Mouse (Mus musculus) limb, embryonic 14.5 days (tissue): ENCODE data around the gene Siglece. TPM values are rescaled to one million over a fixed set of nuclear protein-coding genes. Genes with fewer than 3 reads are reported as not detected.

ENCODE experiments used
- ATAC-seq: fragments of 200-750 bp; cut with Nextera tagmentation; 2 replicates; pipeline ENCODE4 v1.8.0; 2017; ENCODE audit warnings: low read depth, moderate number of reproducible peaks, moderate TSS enrichment; ENCODE audit not compliant: low FRiP score
- DNase-seq: peaks from one replicate; pipeline ENCODE4 v3.0.0-alpha.2; 2015; ENCODE audit warnings: low spot score
- H3K27ac ChIP-seq: fragments of 300-500 bp; sonication (generic); replicated peaks from 2 replicates; pipeline ENCODE4 v1.5.1; 2014; ENCODE audit warnings: low read depth, mild to moderate bottlenecking, low read length, moderate library complexity, mixed read lengths
- H3K27me3 ChIP-seq: fragments of 300-500 bp; sonication (generic); 2 replicates; pipeline ENCODE4 v1.6.1; 2014; ENCODE audit warnings: low read length, mixed read lengths; ENCODE audit not compliant: control insufficient read depth, insufficient read depth
- H3K36me3 ChIP-seq: fragments of 300-500 bp; sonication (generic); 2 replicates; pipeline ENCODE4 v1.6.1; 2014; ENCODE audit warnings: mild to moderate bottlenecking, low read length, moderate library complexity, mixed read lengths; ENCODE audit not compliant: control insufficient read depth, insufficient read depth
- H3K4me1 ChIP-seq: fragments of 300-500 bp; sonication (generic); 2 replicates; pipeline ENCODE4 v1.6.1; 2014; ENCODE audit warnings: antibody characterized with exemption, low read length, mixed read lengths; ENCODE audit not compliant: control insufficient read depth, insufficient read depth
- H3K4me2 ChIP-seq: fragments of 300-500 bp; sonication (generic); replicated peaks from 2 replicates; pipeline ENCODE4 v1.6.1; 2014; ENCODE audit warnings: low read depth, mild to moderate bottlenecking, low read length, moderate library complexity; ENCODE audit not compliant: severe bottlenecking
- H3K4me3 ChIP-seq: fragments of 300-500 bp; sonication (generic); replicated peaks from 2 replicates; pipeline ENCODE4 v1.5.1; 2014; ENCODE audit warnings: low read length
- H3K9ac ChIP-seq: fragments of 300-500 bp; sonication (generic); 2 replicates; pipeline ENCODE4 v1.6.1; 2014; ENCODE audit warnings: mild to moderate bottlenecking, low read depth, low read length, moderate library complexity; ENCODE audit not compliant: severe bottlenecking
- H3K9me3 ChIP-seq: fragments of 300-500 bp; sonication (generic); 2 replicates; pipeline ENCODE4 v1.6.1; 2016; ENCODE audit warnings: low read length; ENCODE audit not compliant: control insufficient read depth
- POLR2A ChIP-seq: fragments of 200-500 bp; IDR thresholded peaks from 2 replicates; pipeline ENCODE4 v1.8.0; 2012; ENCODE audit warnings: inconsistent platforms, mild to moderate bottlenecking, moderate library complexity, borderline replicate concordance; ENCODE audit not compliant: insufficient read depth, insufficient read length; ENCODE audit errors: extremely low read depth
- WGBS: fragments of 180-500 bp; shearing (Covaris S2); extraction: QIAGEN DNeasy Blood & Tissue Kit; methylation state at CpG from one replicate; pipeline ENCODE4 v1.1.7; 2014; 5-methylcytosine and 5-hydroxymethylcytosine counted together
- polyA plus RNA-seq, 2 experiments: library from polyadenylated mRNA; depleted of rRNA in 1 of 2; stranded (reverse) in 1 of 2; unstranded in 1 of 2; fragments of >200 nt; fragmentation: Nextera tagmentation in 1 of 2; extraction: Ambion mirVana in 1 of 2; gene quantifications; 2 replicates each; pipeline versions ENCODE4 v1.2.1 to v1.2.3; 2012 to 2014

Siglece gene
- polyA plus RNA-seq, 2 experiments, result 0.55 to 0.65 TPM

DNA sequence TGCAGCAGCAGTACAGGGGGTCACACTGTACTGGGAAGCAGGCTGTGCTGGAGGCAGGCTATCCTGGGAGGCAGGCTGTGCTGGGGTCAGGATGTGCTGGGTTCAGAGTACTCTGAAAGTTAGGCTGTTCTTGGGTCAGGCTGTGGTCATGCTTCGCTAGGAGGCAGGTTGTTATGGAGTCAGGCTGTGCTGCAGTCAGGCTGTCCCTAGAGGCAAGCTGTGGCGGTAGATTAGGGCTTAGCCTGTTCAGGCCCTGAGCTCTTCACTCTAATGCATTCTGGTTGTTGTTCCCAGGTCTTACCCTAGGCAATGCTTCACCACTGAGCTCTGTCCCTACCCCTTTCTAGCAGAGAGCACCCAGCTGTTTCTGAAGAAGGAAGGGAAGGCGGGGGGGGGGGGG is 34.9 kb downstream of the Siglece start:
- no peaks in the 10 kb centered on the region for H3K4me1 ChIP-seq
- no peak for TF ChIP-seq POLR2A

DNA sequence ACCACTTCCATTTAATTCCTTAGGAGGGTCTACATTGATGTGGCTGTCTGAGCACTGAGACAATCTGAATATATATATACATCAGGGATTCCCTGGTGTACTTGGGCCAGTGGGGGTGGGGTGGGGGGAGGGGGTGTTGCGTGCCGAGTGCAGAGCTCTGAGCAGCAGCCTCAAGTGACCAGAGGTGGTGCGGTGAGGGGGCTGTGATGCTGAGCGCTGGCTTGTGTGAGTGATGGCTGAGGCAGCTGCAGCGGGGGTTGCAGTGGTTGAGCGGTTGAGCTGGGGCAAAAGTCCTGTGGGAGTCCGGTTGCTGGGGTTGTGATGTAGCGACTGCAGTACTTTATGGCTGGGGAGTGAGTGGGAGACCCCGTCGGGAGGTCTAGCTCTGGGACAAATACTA is 36.1 kb downstream of the Siglece start:
- Histone ChIP-seq H3K27ac (no peak overlapping the region), H3K9me3 (no peaks in the 10 kb centered on the region), H3K4me1 (no peaks in the 10 kb centered on the region), H3K4me3 (no peak overlapping the region), H3K4me2 (no peak overlapping the region), H3K27me3 (no peaks in the 10 kb centered on the region), H3K9ac (no peak overlapping the region), H3K36me3 (no peaks in the 10 kb centered on the region)
- ATAC-seq (no peak), DNase-seq (no peak)
- TF ChIP-seq POLR2A, result no peak
- 15% methylated on average over 10 of the region's 10 CpGs for WGBS

More for the DNA sequence above, 34.9 kb downstream of the Siglece start:
- no peak for DNase-seq
- Histone ChIP-seq H3K27ac (no peak overlapping the region), H3K4me2 (no peak overlapping the region), H3K36me3 (no peaks in the 10 kb centered on the region), H3K9me3 (no peaks in the 10 kb centered on the region), H3K4me3 (no peak overlapping the region), H3K9ac (no peak overlapping the region), H3K27me3 (no peaks in the 10 kb centered on the region)
- no peak for ATAC-seq
- 72% methylated on average over 3 of the region's 3 CpGs for WGBS

DNA sequence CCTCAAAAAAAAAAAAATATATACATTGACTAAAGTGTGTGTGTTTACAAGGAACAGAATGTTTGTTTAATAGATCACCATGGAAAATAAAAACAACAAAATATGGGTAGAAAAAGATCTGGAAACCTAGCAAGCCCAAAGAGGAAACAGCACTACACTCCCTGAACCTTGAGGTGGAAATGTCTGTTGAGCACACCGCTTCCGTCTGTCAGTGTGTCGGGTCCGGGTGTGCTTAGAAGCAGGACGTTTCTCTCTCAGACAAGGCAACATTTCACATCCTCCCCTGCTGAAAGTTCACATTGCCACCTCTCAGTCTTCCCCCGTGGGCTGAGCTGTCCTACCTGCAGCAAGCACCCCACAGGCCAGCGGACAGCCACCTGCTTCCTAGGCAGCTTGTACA is 37.0 kb downstream of the Siglece start:
- Histone ChIP-seq H3K4me2 (no peak overlapping the region), H3K36me3 (no peaks in the 10 kb centered on the region), H3K27me3 (no peaks in the 10 kb centered on the region), H3K4me3 (no peak overlapping the region), H3K4me1 (no peaks in the 10 kb centered on the region), H3K27ac (no peak overlapping the region), H3K9me3 (no peaks in the 10 kb centered on the region), H3K9ac (no peak overlapping the region)
- ATAC-seq (no peak), DNase-seq (no peak)
- TF ChIP-seq POLR2A, result no peak
- 81% methylated on average over 7 of the region's 7 CpGs for WGBS

GRCm38 (mm10) chr7:43613816-43614551 is 46.0 kb downstream of the Siglece start:
- ATAC-seq (no peak), DNase-seq (no peak)
- H3K27ac ChIP-seq, result no peak overlapping the region
- no peaks in the 10 kb centered on the region for H3K9me3 ChIP-seq
- 87% methylated on average over 14 of the region's 14 CpGs for WGBS
- H3K36me3 ChIP-seq, result no peaks in the 10 kb centered on the region
- no peak for TF ChIP-seq POLR2A
- no peaks in the 10 kb centered on the region for H3K4me1 ChIP-seq
- no peak overlapping the region for H3K9ac ChIP-seq
- H3K4me3 ChIP-seq, result no peak overlapping the region
- H3K27me3 ChIP-seq, result no peaks in the 10 kb centered on the region
- no peak overlapping the region for H3K4me2 ChIP-seq

DNA sequence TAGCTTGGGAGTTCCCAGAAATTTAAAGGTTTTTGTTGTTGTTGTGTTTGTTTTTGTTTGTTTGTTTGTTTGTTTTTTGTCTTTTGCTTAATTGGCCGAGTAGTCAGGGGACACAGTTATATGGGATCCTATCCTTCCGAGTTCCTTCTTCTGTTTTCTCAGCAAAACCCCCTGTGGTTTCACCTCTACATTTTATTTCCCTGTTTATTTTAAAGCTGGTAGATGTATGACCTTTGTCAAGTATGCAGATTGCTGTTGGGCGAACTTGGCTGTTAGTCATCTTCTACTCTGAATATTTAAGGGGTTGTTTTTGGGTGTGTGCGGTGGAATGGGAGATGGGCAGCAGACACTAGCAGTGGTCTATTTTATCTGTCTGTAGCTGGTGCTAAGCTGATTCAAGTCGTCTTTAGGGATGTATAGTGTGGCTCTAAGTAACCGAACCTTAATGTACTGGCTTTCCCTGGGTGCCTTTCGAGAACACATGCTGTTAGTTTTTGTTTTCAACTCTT is 51.6 kb downstream of the Siglece start:
- TF ChIP-seq POLR2A, result no peak
- Histone ChIP-seq H3K36me3 (no peaks in the 10 kb centered on the region), H3K9ac (no peak overlapping the region), H3K27ac (no peak overlapping the region), H3K27me3 (no peaks in the 10 kb centered on the region), H3K4me2 (no peak overlapping the region), H3K4me3 (no peak overlapping the region), H3K4me1 (no peaks in the 10 kb centered on the region), H3K9me3 (no peaks in the 10 kb centered on the region)
- ATAC-seq (no peak), DNase-seq (no peak)
- 67% methylated on average over 7 of the region's 7 CpGs for WGBS

GRCm38 (mm10) chr7:43607743-43608287 is 52.1 kb downstream of the Siglece start:
- no peaks in the 10 kb centered on the region for H3K36me3 ChIP-seq
- H3K4me2 ChIP-seq, result no peak overlapping the region
- no peak for TF ChIP-seq POLR2A
- H3K9ac ChIP-seq, result no peak overlapping the region
- DNase-seq (no peak), ATAC-seq (no peak)
- H3K9me3 ChIP-seq, result no peaks in the 10 kb centered on the region
- H3K27ac ChIP-seq, result no peak overlapping the region
- no peaks in the 10 kb centered on the region for H3K27me3 ChIP-seq
- H3K4me1 ChIP-seq, result no peaks in the 10 kb centered on the region
- 42% methylated on average over 5 of the region's 5 CpGs for WGBS
- no peak overlapping the region for H3K4me3 ChIP-seq
